ENCODE assay signal across 9 mouse cellular contexts in the genomic region with DNA sequence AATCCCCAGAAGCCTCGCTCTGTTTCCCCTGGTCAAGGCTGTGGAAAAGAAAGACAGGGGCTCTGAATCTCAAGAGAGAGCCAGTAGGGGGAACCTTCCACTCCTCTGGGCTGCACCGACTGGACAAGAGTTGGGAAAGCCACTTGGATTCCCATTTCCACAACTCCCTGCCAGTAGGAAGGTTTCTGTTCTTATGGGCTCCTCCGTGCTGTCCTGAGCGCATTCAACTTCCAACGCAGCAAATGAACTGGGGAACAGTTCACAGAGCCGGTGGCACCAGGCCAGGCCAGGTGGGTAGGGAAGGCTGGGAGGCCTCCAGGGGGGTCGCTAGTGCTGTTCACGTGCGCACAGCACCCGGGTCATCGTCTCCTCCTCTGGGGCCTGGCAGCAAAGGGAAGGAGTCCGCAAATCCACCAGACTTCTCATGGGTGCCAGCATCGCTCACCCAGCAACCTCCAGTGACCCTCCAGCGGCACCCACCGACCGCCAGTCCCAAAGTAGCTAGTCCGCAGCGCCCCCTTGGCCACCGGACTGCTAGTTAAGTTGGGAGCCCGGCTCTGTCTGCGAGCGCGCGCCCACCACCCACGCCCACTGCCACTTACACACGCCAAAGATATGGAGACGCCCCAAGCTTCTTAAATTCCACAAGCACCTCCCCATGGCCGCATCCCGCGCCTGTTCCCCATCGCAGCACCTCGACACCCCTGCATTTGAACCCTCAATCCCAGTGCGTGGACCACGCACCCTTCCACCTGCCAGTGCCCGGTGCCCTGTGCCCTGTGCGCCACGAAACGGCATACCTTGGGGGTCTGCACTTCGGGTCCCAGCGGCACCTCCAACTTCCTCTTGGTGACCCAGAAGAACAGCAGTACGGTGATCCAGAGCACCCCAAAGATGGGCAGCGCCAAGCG. TPM values are rescaled to one million over a fixed set of nuclear protein-coding genes. Genes with fewer than 3 reads are reported as not detected.
DNase-seq lines count a peak whose midpoint lies in the region; ATAC-seq and TF ChIP-seq lines count a peak whose summit lies in the region.
"Had no signal": no experiment of that assay in that cellular context is flagged by ENCODE, and none has a peak within 500 bp of the region (broad histone marks: within the 10 kb centered on the region; RNA-seq: fewer than 3 reads in every experiment).

No protein-coding gene starts in this region.

- 2% methylated on average over 43 of the region's 43 CpGs for WGBS in hindbrain, embryonic 12.5 days
- WGBS in midbrain, postnatal 0 days = 1% methylated on average over 40 of the region's 43 CpGs

- H3K36me3 ChIP-seq in hindbrain, embryonic 12.5 days = no peaks in the 10 kb centered on the region
- H3K36me3 ChIP-seq in midbrain, postnatal 0 days (ENCODE audit: insufficient read depth, low read length) = no peaks in the 10 kb centered on the region

- H3K27ac ChIP-seq in hindbrain, embryonic 12.5 days = peak overlapping the region; percentile 64; the same call in 1 of the 2 replicates
- peak overlapping the region; percentile 77 for H3K27ac ChIP-seq in midbrain, postnatal 0 days (ENCODE audit: low read depth, low read length)

- peak overlapping the region; percentile 77 for H3K9ac ChIP-seq in hindbrain, embryonic 12.5 days
- H3K9ac ChIP-seq in midbrain, postnatal 0 days (replicated peaks; ENCODE audit: low read length, poor library complexity, severe bottlenecking) = peak overlapping the region; percentile 69

- H3K4me3 ChIP-seq in hindbrain, embryonic 12.5 days = peak overlapping the region; percentile 54
- peak overlapping the region; percentile 66 for H3K4me3 ChIP-seq in midbrain, postnatal 0 days (ENCODE audit: low read depth, low read length)
- H3K4me3 ChIP-seq: erythroblast, embryonic 14.5 days had no signal

- TF ChIP-seq CTCF in midbrain, postnatal 0 days (IDR thresholded peaks at IDR 0.05) = peak; percentile 35; the same call in 1 of the 2 replicates

- no peak for ATAC-seq in CD4-positive, CD25-positive, alpha-beta regulatory T cell, adult 4 months
- ATAC-seq in hindbrain, embryonic 12.5 days (ENCODE audit: low FRiP score) = peak; percentile 24
- ATAC-seq in midbrain, postnatal 0 days (ENCODE audit: low FRiP score) = 0 out of 2 replicates have a peak, but pooled peaks have one; percentile 2

- peak; percentile 1 for DNase-seq in CD4-positive, CD25-positive, alpha-beta regulatory T cell, adult 2 months (ENCODE audit: low read depth, low spot score)
- DNase-seq in thymus, postnatal 4 days = peak; percentile 15
- DNase-seq in thymus, postnatal 25 days = no peak
- peak; percentile 48 to 67 for DNase-seq in layer of hippocampus, postnatal 10 days (ENCODE audit: low spot score in 2 of 2)
- no peak for DNase-seq in midbrain, postnatal 0 days (ENCODE audit: low spot score)
- peak; percentile 7 for DNase-seq in yolk sac, embryonic 10.5 days (ENCODE audit: low spot score)

- H3K4me2 ChIP-seq in hindbrain, embryonic 12.5 days (replicated peaks) = peak overlapping the region; percentile 95
- H3K4me2 ChIP-seq in midbrain, postnatal 0 days (ENCODE audit: low read depth, low read length, poor library complexity, severe bottlenecking) = peak overlapping the region; percentile 87

- no peaks in the 10 kb centered on the region for H3K9me3 ChIP-seq in hindbrain, embryonic 12.5 days (replicated peaks)
- H3K9me3 ChIP-seq in midbrain, postnatal 0 days (ENCODE audit: low read length) = no peaks in the 10 kb centered on the region

- H3K27me3 ChIP-seq in hindbrain, embryonic 12.5 days = peaks cover 42% of the 10 kb centered on the region
- 0 out of 2 replicates have a peak, but pooled peaks cover 3% of the 10 kb centered on the region for H3K27me3 ChIP-seq in midbrain, postnatal 0 days (ENCODE audit: insufficient read depth, low read length)

- peaks cover 16% of the 10 kb centered on the region for H3K4me1 ChIP-seq in hindbrain, embryonic 12.5 days
- H3K4me1 ChIP-seq in midbrain, postnatal 0 days (ENCODE audit: insufficient read depth, low read length) = peaks cover 4% of the 10 kb centered on the region; the same call in 1 of the 2 replicates

RNA-seq across cellular contexts. Expression of a gene that starts 0.9 kb away (rescaled TPM):
- under 1 TPM; 0.70 to 0.82 TPM for polyA plus RNA-seq in CD4-positive, CD25-positive, alpha-beta regulatory T cell, adult 4 months (2017; shearing (Covaris generic))
- 6.5 and 7.0 TPM in 2 replicates for polyA plus RNA-seq in hindbrain, embryonic 12.5 days (2016; fragmentation: Nextera tagmentation; extraction: Ambion mirVana)
- 10 to 100 TPM; 26.3 to 26.9 TPM for total RNA-seq in layer of hippocampus, postnatal 10 days (2021)
- total RNA-seq in midbrain, postnatal 0 days (2014; rRNA removed) = 18.9 and 27.8 TPM in 2 replicates
- 22.0 and 22.8 TPM in 2 replicates for polyA plus RNA-seq in midbrain, postnatal 0 days (2015; fragmentation: Nextera tagmentation; extraction: Ambion mirVana)
- polyA plus RNA-seq: erythroblast, embryonic 14.5 days had no signal

Comparison
In these comparisons a context has a peak if more than half of its experiments do, and no peak if none do; other contexts are left out.
1. DNase-seq: peak in CD4-positive, CD25-positive, alpha-beta regulatory T cell, adult 2 months (single experiment), thymus, postnatal 4 days (single experiment), layer of hippocampus, postnatal 10 days (2 of 2) and yolk sac, embryonic 10.5 days (single experiment); none in thymus, postnatal 25 days (single experiment) and midbrain, postnatal 0 days (single experiment).